Mouse (Mus musculus) thymus, adult 2 months (tissue): ENCODE measurements around the gene Ahdc1. TPM values are rescaled to one million over a fixed set of nuclear protein-coding genes. Genes with fewer than 3 reads are reported as not detected.

Source experiments
- DNase-seq: peaks from one replicate; pipeline ENCODE4 v3.0.0; 2021
- H3K27ac ChIP-seq: fragments of 200-500 bp; 2 replicates; pipeline ENCODE4 v1.5.1; 2012; ENCODE audit warnings: low read length, control low read depth; ENCODE audit not compliant: control insufficient read depth, insufficient read depth
- H3K27me3 ChIP-seq: fragments of 200-500 bp; 2 replicates; pipeline ENCODE4 v1.6.1; 2012; ENCODE audit warnings: mild to moderate bottlenecking, low read length, moderate library complexity, mixed read lengths; ENCODE audit not compliant: control insufficient read depth, insufficient read depth
- H3K36me3 ChIP-seq: fragments of 200-500 bp; 2 replicates; pipeline ENCODE4 v1.6.1; 2012; ENCODE audit warnings: mild to moderate bottlenecking, low read length, moderate library complexity; ENCODE audit not compliant: control insufficient read depth, insufficient read depth
- H3K4me1 ChIP-seq: fragments of 200-500 bp; replicated peaks from 2 replicates; pipeline ENCODE4 v1.6.1; 2012; ENCODE audit warnings: low read length; ENCODE audit not compliant: control insufficient read depth, insufficient read depth
- H3K4me3 ChIP-seq: fragments of 200-500 bp; 2 replicates; pipeline ENCODE4 v1.5.1; 2012; ENCODE audit warnings: mild to moderate bottlenecking, low read length, control low read depth, moderate library complexity; ENCODE audit not compliant: control insufficient read depth, insufficient read depth
- CTCF ChIP-seq: fragments of 200-500 bp; IDR thresholded peaks from 2 replicates; pipeline ENCODE4 v1.5.1; 2012; ENCODE audit warnings: mild to moderate bottlenecking, control low read depth, low read length, moderate library complexity, borderline replicate concordance; ENCODE audit not compliant: control insufficient read depth, poor library complexity, insufficient read depth; ENCODE audit errors: extremely low read depth
- POLR2A ChIP-seq: fragments of 200-500 bp; IDR thresholded peaks from 2 replicates; pipeline ENCODE4 v1.6.1; 2012; ENCODE audit warnings: mild to moderate bottlenecking, low read length, control low read depth, moderate library complexity; ENCODE audit not compliant: control insufficient read depth, poor library complexity, insufficient read depth; ENCODE audit errors: extremely low read depth
- WGBS: fragments of 180-500 bp; shearing (Covaris S2); methylation state at CpG from one replicate; pipeline ENCODE4 v1.1.7; 2018; 5-methylcytosine and 5-hydroxymethylcytosine counted together
- polyA plus RNA-seq: library from polyadenylated mRNA; depleted of rRNA; stranded (reverse); fragments of >200 nt; gene quantifications from 2 replicates; pipeline ENCODE4 v1.2.3, GENCODE M21; 2012

The Ahdc1 gene
- polyA plus RNA-seq, 1 experiment, result 59.8 TPM

- WGBS, result 93% methylated on average over 6 of the region's 6 CpGs
- DNase-seq, result no peak
- TF ChIP-seq CTCF (no peak), POLR2A (no peak)
- peaks cover 25% of the 10 kb centered on the region for H3K4me1 ChIP-seq
- no peaks in the 10 kb centered on the region for H3K27me3 ChIP-seq
- H3K27ac ChIP-seq, result no peak overlapping the region
- no peak overlapping the region for H3K4me3 ChIP-seq
- no peaks in the 10 kb centered on the region for H3K36me3 ChIP-seq
Observed at GRCm38 (mm10) chr4:133023636-133024035, 12.6 kb downstream of the Ahdc1 start.

GRCm38 (mm10) chr4:133024404-133024803 lies 13.3 kb downstream of the Ahdc1 start:
- 51% methylated on average over 4 of the region's 4 CpGs for WGBS
- Histone ChIP-seq H3K27me3 (no peaks in the 10 kb centered on the region), H3K27ac (no peak overlapping the region), H3K36me3 (no peaks in the 10 kb centered on the region), H3K4me3 (no peak overlapping the region), H3K4me1 (peaks cover 25% of the 10 kb centered on the region)
- no peak for DNase-seq
- TF ChIP-seq CTCF (no peak), POLR2A (no peak)

GRCm38 (mm10) chr4:133024969-133025685 lies 14.1 kb downstream of the Ahdc1 start:
- Histone ChIP-seq H3K36me3 (no peaks in the 10 kb centered on the region), H3K4me3 (no peak overlapping the region), H3K27me3 (no peaks in the 10 kb centered on the region), H3K4me1 (peaks cover 29% of the 10 kb centered on the region), H3K27ac (no peak overlapping the region)
- TF ChIP-seq CTCF (no peak), POLR2A (no peak)
- DNase-seq, result no peak
- 70% methylated on average over 10 of the region's 10 CpGs for WGBS

GRCm38 (mm10) chr4:133026272-133026671 lies 15.2 kb downstream of the Ahdc1 start:
- H3K36me3 ChIP-seq, result no peaks in the 10 kb centered on the region
- H3K4me3 ChIP-seq, result no peak overlapping the region
- TF ChIP-seq POLR2A, result no peak
- no peak for TF ChIP-seq CTCF
- H3K27ac ChIP-seq, result no peak overlapping the region
- H3K4me1 ChIP-seq, result peaks cover 29% of the 10 kb centered on the region
- no peaks in the 10 kb centered on the region for H3K27me3 ChIP-seq
- WGBS, result 87% methylated on average over 10 of the region's 10 CpGs
- no peak for DNase-seq

- Histone ChIP-seq H3K27me3 (no peaks in the 10 kb centered on the region), H3K36me3 (no peaks in the 10 kb centered on the region), H3K4me1 (peaks cover 28% of the 10 kb centered on the region), H3K27ac (no peak overlapping the region; the same call in 1 of the 2 replicates), H3K4me3 (no peak overlapping the region)
- no peak for DNase-seq
- TF ChIP-seq POLR2A (no peak), CTCF (no peak)
- WGBS, result 50% methylated on average over 2 of the region's 2 CpGs
Observed at GRCm38 (mm10) chr4:133026826-133027375, 15.8 kb downstream of the Ahdc1 start.

- 96% methylated on average over 10 of the region's 10 CpGs for WGBS
- TF ChIP-seq CTCF (no peak), POLR2A (no peak)
Observed at GRCm38 (mm10) chr4:133027721-133028120, 16.7 kb downstream of the Ahdc1 start.

GRCm38 (mm10) chr4:133028193-133028592 lies 17.1 kb downstream of the Ahdc1 start:
- no peak overlapping the region for H3K27ac ChIP-seq
- no peak for TF ChIP-seq POLR2A
- no peak for TF ChIP-seq CTCF
- WGBS, result 98% methylated on average over 6 of the region's 6 CpGs
- no peak overlapping the region for H3K4me3 ChIP-seq
- no peak for DNase-seq
- H3K36me3 ChIP-seq, result no peaks in the 10 kb centered on the region
- peaks cover 16% of the 10 kb centered on the region for H3K4me1 ChIP-seq
- H3K27me3 ChIP-seq, result no peaks in the 10 kb centered on the region

More at GRCm38 (mm10) chr4:133027721-133028120, 16.7 kb downstream of the Ahdc1 start:
- H3K36me3 ChIP-seq, result no peaks in the 10 kb centered on the region
- DNase-seq, result no peak
- no peak overlapping the region for H3K4me3 ChIP-seq
- peaks cover 21% of the 10 kb centered on the region for H3K4me1 ChIP-seq
- no peak overlapping the region for H3K27ac ChIP-seq
- no peaks in the 10 kb centered on the region for H3K27me3 ChIP-seq
